Mouse (Mus musculus): ENCODE measurements at regions not wholly inside any gene's neighbourhood (a gene's known extent, or its start where the extent isn't known, plus 50 kb on each side); places are given as distances from the start of the nearest gene placed in this dataset.

DNA sequence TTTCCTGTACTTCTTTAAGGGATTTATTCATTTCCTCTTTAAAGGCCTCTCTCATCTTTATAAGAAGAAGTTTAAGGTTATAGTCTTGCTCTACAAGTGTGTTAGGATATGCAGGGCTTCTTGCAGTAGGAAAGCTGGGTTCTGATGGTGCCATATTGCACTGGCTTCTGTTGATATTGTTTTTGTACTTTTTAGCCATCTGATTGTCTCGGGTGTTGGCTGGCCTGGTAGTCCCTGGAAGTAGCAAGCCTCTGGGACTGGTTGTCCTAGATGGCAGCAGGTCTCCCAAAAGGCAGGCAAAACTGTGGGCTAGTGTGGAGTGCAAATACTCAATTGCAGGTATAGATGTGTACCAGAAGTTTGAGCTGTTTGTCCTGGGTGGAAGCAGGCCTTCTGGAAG lies 147.1 kb downstream of the Ccdc71l start:
- Histone ChIP-seq H3K9me3 (no peaks in the 10 kb centered on the region), H3K4me3 (no peak overlapping the region), H3K27ac (replicated peaks) (no peak overlapping the region), H3K27me3 (replicated peaks; ENCODE audit: low read depth, poor library complexity, severe bottlenecking) (no peaks in the 10 kb centered on the region), H3K4me1 (no peaks in the 10 kb centered on the region), H3K36me3 (replicated peaks) (no peaks in the 10 kb centered on the region)
- DNase-seq (ENCODE audit: low spot score) = no peak
- 68% methylated on average over 1 of the region's 1 CpGs for WGBS

DNA sequence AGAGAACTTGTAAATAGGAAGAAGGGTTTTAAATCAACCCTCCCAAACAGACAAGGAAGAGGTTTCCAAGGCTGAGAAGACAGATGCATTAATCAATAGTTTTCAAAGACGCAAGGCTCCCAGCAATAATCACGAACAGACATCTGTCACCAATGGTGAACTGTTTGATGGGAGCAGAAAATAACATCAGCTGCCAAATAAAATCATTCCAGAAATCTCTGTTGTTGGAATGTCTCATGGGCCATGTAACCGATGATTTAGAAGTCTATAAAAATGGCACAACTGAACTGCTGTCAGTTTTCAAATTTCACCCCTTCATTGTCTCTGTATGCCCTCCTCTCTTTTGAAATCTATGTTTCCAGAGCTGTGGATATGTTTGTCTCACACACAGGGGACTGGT lies 152.7 kb downstream of the Ccdc71l start:
- 89% methylated on average over 3 of the region's 3 CpGs for WGBS
- Histone ChIP-seq H3K27me3 (replicated peaks; ENCODE audit: low read depth, poor library complexity, severe bottlenecking) (no peaks in the 10 kb centered on the region), H3K36me3 (replicated peaks) (no peaks in the 10 kb centered on the region), H3K4me3 (no peak overlapping the region), H3K9me3 (no peaks in the 10 kb centered on the region), H3K27ac (replicated peaks) (no peak overlapping the region), H3K4me1 (no peaks in the 10 kb centered on the region)
- no peak for DNase-seq (ENCODE audit: low spot score)

- no peak for DNase-seq (ENCODE audit: low spot score)
- Histone ChIP-seq H3K9me3 (no peaks in the 10 kb centered on the region), H3K36me3 (replicated peaks) (no peaks in the 10 kb centered on the region), H3K4me1 (no peaks in the 10 kb centered on the region), H3K27me3 (replicated peaks; ENCODE audit: low read depth, poor library complexity, severe bottlenecking) (no peaks in the 10 kb centered on the region), H3K4me3 (no peak overlapping the region), H3K27ac (replicated peaks) (no peak overlapping the region)
Observed at GRCm38 (mm10) chr12:32533641-32534040, 155.1 kb downstream of the Ccdc71l start.

DNA sequence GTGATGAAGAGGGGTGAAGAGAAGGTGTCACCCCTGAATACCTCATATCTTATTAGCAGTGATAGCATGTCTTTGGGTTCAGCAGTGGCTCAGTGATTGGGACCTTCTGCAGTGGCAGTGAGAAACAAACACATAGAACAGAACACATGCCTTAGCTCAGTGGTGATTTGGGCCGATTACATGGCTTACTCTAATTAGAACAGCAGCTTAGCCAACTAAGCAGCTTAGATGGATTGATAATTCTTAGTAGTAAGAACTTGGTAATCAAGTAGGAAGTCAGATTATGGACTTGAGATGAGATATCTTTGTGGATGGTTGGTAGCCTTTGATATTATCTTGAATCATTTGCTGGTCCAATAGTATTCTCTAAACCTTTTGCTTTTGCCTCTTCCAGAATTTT lies 167.0 kb downstream of the Ccdc71l start:
- 79% methylated on average over 1 of the region's 1 CpGs for WGBS

DNA sequence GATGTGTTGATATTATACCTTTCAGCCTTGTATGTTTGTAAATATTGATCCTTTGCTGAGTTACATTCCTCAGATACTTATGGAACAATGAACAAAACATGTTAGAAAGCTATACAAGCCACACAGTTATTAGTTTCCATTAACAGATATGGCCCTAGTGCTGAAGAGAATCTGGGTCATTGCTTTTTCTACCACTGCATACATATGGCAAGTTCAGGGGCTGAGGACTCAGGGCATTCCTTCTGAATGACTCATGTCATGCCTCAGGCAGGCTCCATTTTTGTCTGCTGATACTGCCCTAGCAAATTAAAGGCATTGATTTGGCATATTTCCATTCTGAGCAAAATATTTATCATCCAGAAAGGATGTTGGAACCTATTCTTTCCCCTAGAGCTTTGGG lies 167.9 kb downstream of the Ccdc71l start:
- H3K27me3 ChIP-seq (replicated peaks; ENCODE audit: low read depth, poor library complexity, severe bottlenecking) = no peaks in the 10 kb centered on the region
- H3K27ac ChIP-seq (replicated peaks) = no peak overlapping the region
- DNase-seq (ENCODE audit: low spot score) = no peak
- H3K36me3 ChIP-seq (replicated peaks) = no peaks in the 10 kb centered on the region
- H3K9me3 ChIP-seq = peaks cover 8% of the 10 kb centered on the region; the same call in 1 of the 2 replicates
- no peaks in the 10 kb centered on the region for H3K4me1 ChIP-seq
- no peak overlapping the region for H3K4me3 ChIP-seq

More for the DNA sequence above, 167.0 kb downstream of the Ccdc71l start:
- Histone ChIP-seq H3K36me3 (replicated peaks) (no peaks in the 10 kb centered on the region), H3K27me3 (replicated peaks; ENCODE audit: low read depth, poor library complexity, severe bottlenecking) (no peaks in the 10 kb centered on the region), H3K27ac (replicated peaks) (no peak overlapping the region), H3K4me3 (no peak overlapping the region), H3K4me1 (no peaks in the 10 kb centered on the region), H3K9me3 (peaks cover 8% of the 10 kb centered on the region; the same call in 1 of the 2 replicates)
- no peak for DNase-seq (ENCODE audit: low spot score)

- H3K4me1 ChIP-seq = no peaks in the 10 kb centered on the region
- DNase-seq (ENCODE audit: low spot score) = no peak
- peaks cover 2% of the 10 kb centered on the region; the same call in 1 of the 2 replicates for H3K9me3 ChIP-seq
- 79% methylated on average over 5 of the region's 5 CpGs for WGBS
- H3K27me3 ChIP-seq (replicated peaks; ENCODE audit: low read depth, poor library complexity, severe bottlenecking) = no peaks in the 10 kb centered on the region
- H3K36me3 ChIP-seq (replicated peaks) = no peaks in the 10 kb centered on the region
- H3K4me3 ChIP-seq = no peak overlapping the region
- H3K27ac ChIP-seq (replicated peaks) = no peak overlapping the region
Observed at GRCm38 (mm10) chr12:32553793-32554192, 175.3 kb downstream of the Ccdc71l start.

- no peak for DNase-seq (ENCODE audit: low spot score)
- 82% methylated on average over 3 of the region's 3 CpGs for WGBS
- Histone ChIP-seq H3K9me3 (no peaks in the 10 kb centered on the region), H3K4me1 (no peaks in the 10 kb centered on the region), H3K27ac (replicated peaks) (no peak overlapping the region), H3K27me3 (replicated peaks; ENCODE audit: low read depth, poor library complexity, severe bottlenecking) (no peaks in the 10 kb centered on the region), H3K4me3 (no peak overlapping the region), H3K36me3 (replicated peaks) (no peaks in the 10 kb centered on the region)
Observed at GRCm38 (mm10) chr12:32567777-32568176, 189.3 kb downstream of the Ccdc71l start.

DNA sequence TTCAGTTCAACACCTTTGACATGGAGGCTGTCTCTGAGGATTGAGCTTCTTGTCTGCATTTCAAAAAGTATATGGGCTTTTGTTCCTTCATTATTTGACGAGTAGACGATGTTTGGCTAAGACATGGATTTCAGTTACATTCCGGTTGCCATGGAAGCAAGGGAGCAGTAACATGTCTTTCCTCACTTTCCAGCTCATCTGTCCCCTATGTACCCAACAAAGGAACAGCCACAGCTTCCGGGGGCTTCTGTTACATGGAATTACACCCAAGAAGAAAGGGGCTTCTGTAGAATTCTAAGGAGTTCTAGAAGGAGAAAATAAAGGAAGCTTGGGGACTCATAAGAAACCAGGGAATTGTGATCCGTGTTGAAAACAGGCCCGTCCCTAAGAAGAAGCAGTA lies 202.8 kb downstream of the Ccdc71l start:
- Histone ChIP-seq H3K36me3 (replicated peaks) (no peaks in the 10 kb centered on the region), H3K4me3 (no peak overlapping the region), H3K9me3 (no peaks in the 10 kb centered on the region), H3K4me1 (no peaks in the 10 kb centered on the region), H3K27me3 (replicated peaks; ENCODE audit: low read depth, poor library complexity, severe bottlenecking) (no peaks in the 10 kb centered on the region), H3K27ac (replicated peaks) (no peak overlapping the region)
- WGBS = 86% methylated on average over 6 of the region's 6 CpGs
- no peak for DNase-seq (ENCODE audit: low spot score)

DNA sequence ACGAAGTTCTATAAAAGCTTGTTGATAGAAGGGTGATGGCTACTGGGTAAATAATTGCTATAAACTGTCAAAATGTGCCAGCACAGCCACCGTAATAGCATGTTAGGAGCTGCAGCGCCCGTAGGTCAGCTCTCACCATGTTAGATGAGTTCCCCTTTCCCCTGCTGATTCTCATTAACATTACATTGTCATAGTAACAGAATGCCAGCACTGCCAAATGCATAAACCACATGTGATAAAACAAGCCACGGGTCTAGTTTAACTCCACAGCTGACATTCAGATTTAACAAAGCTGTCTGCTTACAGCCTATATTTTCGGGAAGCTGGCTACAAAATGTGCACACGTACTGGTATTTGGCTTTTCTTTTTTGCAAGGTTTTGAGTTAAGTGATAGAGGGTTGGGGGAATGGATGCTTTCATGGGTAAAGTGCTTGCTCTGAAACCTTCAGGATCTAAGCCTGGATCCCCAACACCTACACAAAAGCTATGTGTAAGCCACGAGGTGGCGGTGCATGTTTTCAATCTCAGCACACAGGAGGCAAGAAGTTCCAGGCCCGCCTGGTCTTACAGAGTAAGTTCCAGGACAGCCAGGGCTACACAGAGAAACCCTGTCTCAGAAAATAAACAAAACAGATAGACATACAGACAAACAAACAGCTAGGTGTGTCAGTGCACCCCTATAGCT lies 217.1 kb upstream of the Nampt start:
- Histone ChIP-seq H3K36me3 (replicated peaks) (no peaks in the 10 kb centered on the region), H3K9me3 (no peaks in the 10 kb centered on the region), H3K4me3 (no peak overlapping the region), H3K27ac (replicated peaks) (no peak overlapping the region), H3K27me3 (replicated peaks; ENCODE audit: low read depth, poor library complexity, severe bottlenecking) (no peaks in the 10 kb centered on the region), H3K4me1 (no peaks in the 10 kb centered on the region)
- no peak for DNase-seq (ENCODE audit: low spot score)
- 84% methylated on average over 10 of the region's 10 CpGs for WGBS

GRCm38 (mm10) chr12:32605353-32605752 lies 214.0 kb upstream of the Nampt start:
- Histone ChIP-seq H3K4me1 (no peaks in the 10 kb centered on the region), H3K4me3 (no peak overlapping the region), H3K9me3 (no peaks in the 10 kb centered on the region), H3K27me3 (replicated peaks; ENCODE audit: low read depth, poor library complexity, severe bottlenecking) (no peaks in the 10 kb centered on the region), H3K36me3 (replicated peaks) (no peaks in the 10 kb centered on the region), H3K27ac (replicated peaks) (no peak overlapping the region)
- no peak for DNase-seq (ENCODE audit: low spot score)

- no peaks in the 10 kb centered on the region for H3K4me1 ChIP-seq
- no peak overlapping the region for H3K27ac ChIP-seq (replicated peaks)
- no peaks in the 10 kb centered on the region for H3K36me3 ChIP-seq (replicated peaks)
- no peaks in the 10 kb centered on the region for H3K27me3 ChIP-seq (replicated peaks; ENCODE audit: low read depth, poor library complexity, severe bottlenecking)
- no peaks in the 10 kb centered on the region for H3K9me3 ChIP-seq
- no peak for DNase-seq (ENCODE audit: low spot score)
- WGBS = 82% methylated on average over 3 of the region's 3 CpGs
- no peak overlapping the region for H3K4me3 ChIP-seq
Observed at GRCm38 (mm10) chr12:32615000-32615399, 204.3 kb upstream of the Nampt start.

DNA sequence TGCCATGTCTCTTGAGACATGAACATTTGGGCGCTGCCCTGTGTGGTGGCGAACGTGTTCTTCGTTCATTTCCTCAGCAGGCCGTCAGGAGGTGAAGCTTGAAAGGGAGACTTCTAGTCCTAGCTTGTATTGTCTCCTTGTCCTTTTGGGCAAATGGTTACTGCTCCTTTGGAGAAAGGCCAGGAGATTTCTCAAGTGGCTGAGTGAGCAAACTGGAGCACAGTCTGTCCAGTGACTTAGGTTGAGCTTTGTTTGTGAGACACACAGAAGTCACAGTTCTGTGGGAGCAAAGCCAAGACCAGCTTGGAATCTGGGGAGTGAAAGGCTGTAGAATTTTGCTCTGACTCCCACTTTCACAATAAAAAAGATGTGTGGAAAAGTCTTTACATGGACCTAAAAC lies 203.3 kb upstream of the Nampt start:
- Histone ChIP-seq H3K27me3 (replicated peaks; ENCODE audit: low read depth, poor library complexity, severe bottlenecking) (no peaks in the 10 kb centered on the region), H3K36me3 (replicated peaks) (no peaks in the 10 kb centered on the region), H3K9me3 (no peaks in the 10 kb centered on the region), H3K27ac (replicated peaks) (no peak overlapping the region), H3K4me3 (no peak overlapping the region), H3K4me1 (no peaks in the 10 kb centered on the region)
- DNase-seq (ENCODE audit: low spot score) = no peak
- 90% methylated on average over 5 of the region's 5 CpGs for WGBS

DNA sequence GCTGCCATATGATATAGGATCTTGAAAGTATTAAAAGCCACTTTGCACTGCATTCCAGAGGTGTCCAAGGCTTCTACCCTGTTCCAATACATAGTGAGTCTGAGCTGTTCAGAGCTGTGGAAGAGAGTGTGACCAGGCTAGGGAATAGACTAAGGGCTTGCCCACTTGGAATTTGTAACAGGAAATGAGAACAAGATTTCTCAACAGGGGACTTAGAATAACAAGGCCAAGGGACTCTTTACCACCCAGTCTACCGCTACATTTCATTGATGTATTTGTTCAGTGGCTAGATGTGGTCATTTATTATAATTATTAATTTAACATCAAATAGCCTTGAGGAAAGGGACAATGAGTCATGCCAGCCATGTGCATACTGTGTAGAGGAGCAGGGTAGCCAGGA lies 202.3 kb upstream of the Nampt start:
- no peak for DNase-seq (ENCODE audit: low spot score)
- no peak overlapping the region for H3K4me3 ChIP-seq
- H3K9me3 ChIP-seq = no peaks in the 10 kb centered on the region
- no peaks in the 10 kb centered on the region for H3K36me3 ChIP-seq (replicated peaks)
- no peaks in the 10 kb centered on the region for H3K27me3 ChIP-seq (replicated peaks; ENCODE audit: low read depth, poor library complexity, severe bottlenecking)
- WGBS = 76% methylated on average over 1 of the region's 1 CpGs
- H3K27ac ChIP-seq (replicated peaks) = no peak overlapping the region
- no peaks in the 10 kb centered on the region for H3K4me1 ChIP-seq

- WGBS = 66% methylated on average over 4 of the region's 4 CpGs
- H3K9me3 ChIP-seq = no peaks in the 10 kb centered on the region
- no peak for DNase-seq (ENCODE audit: low spot score)
- H3K27ac ChIP-seq (replicated peaks) = no peak overlapping the region
- H3K36me3 ChIP-seq (replicated peaks) = no peaks in the 10 kb centered on the region
- H3K4me1 ChIP-seq = no peaks in the 10 kb centered on the region
- H3K27me3 ChIP-seq (replicated peaks; ENCODE audit: low read depth, poor library complexity, severe bottlenecking) = no peaks in the 10 kb centered on the region
- H3K4me3 ChIP-seq = no peak overlapping the region
Observed at GRCm38 (mm10) chr12:32619830-32620229, 199.5 kb upstream of the Nampt start.
